Mouse (Mus musculus) kidney, postnatal 0 days (tissue): ENCODE data around the gene Prdm9. TPM values are rescaled to one million over a fixed set of nuclear protein-coding genes. Genes with fewer than 3 reads are reported as not detected.

Experiments
- ATAC-seq: fragments of 200-750 bp; cut with Nextera tagmentation; replicated peaks from 2 replicates; pipeline ENCODE4 v1.8.0; 2017; ENCODE audit warnings: low read depth, moderate number of reproducible peaks, moderate TSS enrichment, moderate library complexity; ENCODE audit not compliant: low FRiP score
- DNase-seq: peaks from one replicate; pipeline ENCODE4 v3.0.0-alpha.2; 2016; ENCODE audit warnings: low spot score
- H3K27ac ChIP-seq: fragments of 300-500 bp; sonication (generic); 2 replicates; pipeline ENCODE4 v1.5.1; 2014; ENCODE audit warnings: mild to moderate bottlenecking
- H3K27me3 ChIP-seq: fragments of 300-500 bp; sonication (generic); 2 replicates; pipeline ENCODE4 v1.6.1; 2014; ENCODE audit warnings: low read length, mixed read lengths; ENCODE audit not compliant: insufficient read depth
- H3K36me3 ChIP-seq: fragments of 300-500 bp; sonication (generic); 2 replicates; pipeline ENCODE4 v1.6.1; 2014; ENCODE audit warnings: low read length, mixed read lengths; ENCODE audit not compliant: insufficient read depth
- H3K4me1 ChIP-seq: fragments of 300-500 bp; sonication (generic); replicated peaks from 2 replicates; pipeline ENCODE4 v1.6.1; 2014; ENCODE audit warnings: antibody characterized with exemption, low read length, mixed read lengths; ENCODE audit not compliant: insufficient read depth
- H3K4me2 ChIP-seq: fragments of 300-500 bp; sonication (generic); 2 replicates; pipeline ENCODE4 v1.6.1; 2014; ENCODE audit warnings: mild to moderate bottlenecking, low read length, moderate library complexity, mixed read lengths
- H3K4me3 ChIP-seq: fragments of 300-500 bp; sonication (generic); replicated peaks from 2 replicates; pipeline ENCODE4 v1.5.1; 2014; ENCODE audit warnings: low read depth, low read length
- H3K9ac ChIP-seq: fragments of 300-500 bp; sonication (generic); 2 replicates; pipeline ENCODE4 v1.6.1; 2014; ENCODE audit warnings: low read depth, low read length
- H3K9me3 ChIP-seq: fragments of 300-500 bp; sonication (generic); replicated peaks from 2 replicates; pipeline ENCODE4 v1.6.1; 2016; ENCODE audit warnings: low read length, inconsistent platforms, mixed read lengths
- CTCF ChIP-seq: IDR thresholded peaks from 2 replicates; pipeline ENCODE4 v1.5.1; 2016; ENCODE audit warnings: antibody characterized with exemption, low read depth, mild to moderate bottlenecking, moderate library complexity
- WGBS: fragments of 180-500 bp; shearing (Covaris S2); extraction: QIAGEN DNeasy Blood & Tissue Kit; methylation state at CpG from one replicate; pipeline ENCODE4 v1.1.7; 2014; 5-methylcytosine and 5-hydroxymethylcytosine counted together
- polyA plus RNA-seq: library from polyadenylated mRNA; unstranded; fragments of >200 nt; fragmentation: Nextera tagmentation; extraction: Ambion mirVana; gene quantifications from 2 replicates; pipeline ENCODE4 v1.2.1, GENCODE M21; 2015

The Prdm9 gene
- 1.8 and 1.9 TPM in 2 replicates for polyA plus RNA-seq

DNA sequence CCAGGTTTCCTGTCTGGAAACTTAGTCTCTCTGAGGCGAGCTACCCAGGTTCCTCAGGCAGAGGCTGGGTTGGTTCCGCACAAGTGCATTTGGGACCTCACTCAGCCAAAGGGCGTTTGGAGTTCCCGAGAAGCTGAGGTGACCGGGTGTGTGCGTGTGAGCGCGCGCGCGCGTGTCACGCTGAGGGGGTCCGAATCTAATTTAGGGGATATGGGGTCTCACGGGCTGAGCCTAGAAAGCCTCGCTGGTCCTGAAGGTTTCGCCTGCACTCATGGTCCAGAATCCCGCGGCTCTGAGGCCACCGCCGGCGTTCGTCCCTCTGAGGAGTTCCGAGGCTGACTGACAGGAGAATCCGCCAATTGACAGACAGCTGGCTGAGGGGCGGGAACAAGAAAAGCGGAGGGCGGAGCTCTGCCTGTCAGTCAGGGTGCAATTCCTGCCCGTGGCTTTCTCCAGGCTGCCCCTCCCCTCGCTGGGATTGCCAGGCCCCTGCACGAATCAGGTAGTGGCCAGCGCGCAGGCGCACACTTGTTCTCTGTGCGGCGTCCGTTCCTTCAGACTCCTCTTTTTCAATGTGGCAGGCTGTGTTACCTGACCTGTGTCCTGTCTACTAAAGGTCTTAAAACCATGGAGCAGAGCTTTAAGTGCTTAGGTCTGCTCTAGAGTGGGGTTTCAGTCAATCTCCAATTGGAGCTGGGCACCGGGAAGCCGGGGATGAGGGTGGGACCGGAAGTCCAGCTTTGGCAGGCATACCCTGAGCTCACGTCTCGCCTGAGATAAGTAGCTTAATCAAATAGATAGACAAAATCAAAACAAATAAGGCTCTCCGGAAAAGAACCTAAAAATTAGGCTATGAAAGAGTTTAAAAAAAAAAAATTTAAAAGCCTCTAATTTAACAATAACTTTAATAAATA lies at the start of gene Prdm9:
Gene Prdm9, minus strand, starts transcription at position 341 of the 914 bp plus-strand sequence.
- H3K27me3 ChIP-seq: no peaks in the 10 kb centered on the region
- no peaks in the 10 kb centered on the region for H3K36me3 ChIP-seq
- DNase-seq (peak; percentile 98), ATAC-seq (peak; percentile 100)
- H3K9me3 ChIP-seq: no peaks in the 10 kb centered on the region
- no peak for TF ChIP-seq CTCF
- H3K9ac ChIP-seq: peak within 1 kb of the TSS; percentile 71
- peak within 1 kb of the TSS; percentile 97 for H3K27ac ChIP-seq
- peak within 1 kb of the TSS; percentile 62 for H3K4me3 ChIP-seq
- peaks cover 5% of the 10 kb centered on the region; the same call in 1 of the 2 replicates for H3K4me1 ChIP-seq
- H3K4me2 ChIP-seq: peak within 1 kb of the TSS; percentile 84
- under 1% methylated on average over 42 of the region's 43 CpGs for WGBS

- H3K9ac ChIP-seq: no peak overlapping the region
- no peak overlapping the region for H3K27ac ChIP-seq
- no peak for TF ChIP-seq CTCF
- no peak for ATAC-seq
- H3K4me3 ChIP-seq: no peak overlapping the region
- WGBS: 88% methylated on average over 7 of the region's 11 CpGs
- H3K36me3 ChIP-seq: no peaks in the 10 kb centered on the region
- H3K27me3 ChIP-seq: no peaks in the 10 kb centered on the region
- H3K4me2 ChIP-seq: no peak overlapping the region
- DNase-seq: no peak
- no peaks in the 10 kb centered on the region for H3K4me1 ChIP-seq
- H3K9me3 ChIP-seq: no peaks in the 10 kb centered on the region
These were observed 35.3 kb upstream of the Prdm9 start for GRCm38 (mm10) chr17:15599496-15599895.

GRCm38 (mm10) chr17:15591216-15591881 lies 27.2 kb upstream of the Prdm9 start:
- DNase-seq (no peak), ATAC-seq (no peak)
- no peak for TF ChIP-seq CTCF
- WGBS: 83% methylated on average over 6 of the region's 7 CpGs
- Histone ChIP-seq H3K4me2 (no peak overlapping the region), H3K9me3 (no peaks in the 10 kb centered on the region), H3K9ac (no peak overlapping the region), H3K4me3 (no peak overlapping the region), H3K27ac (no peak overlapping the region), H3K4me1 (no peaks in the 10 kb centered on the region), H3K27me3 (no peaks in the 10 kb centered on the region), H3K36me3 (no peaks in the 10 kb centered on the region)

DNA sequence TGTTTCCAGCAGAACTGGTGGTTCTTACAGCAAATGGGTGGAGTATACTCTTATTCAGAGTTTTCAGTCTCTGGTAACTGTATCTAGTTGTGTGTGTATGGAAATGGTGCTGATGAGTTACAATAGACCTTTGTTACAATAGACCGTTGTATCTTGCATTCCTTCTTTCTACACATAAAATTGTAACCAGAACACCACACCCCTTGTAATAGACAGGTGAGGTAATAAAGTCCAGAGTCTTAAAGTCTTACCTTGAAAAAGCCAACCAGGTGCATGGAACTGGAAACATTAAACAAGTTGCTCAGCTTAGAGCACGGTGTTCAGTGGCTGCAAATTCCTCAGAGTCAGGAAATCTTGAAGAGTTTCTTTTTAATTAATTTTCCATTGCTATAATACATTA lies 24.0 kb upstream of the Prdm9 start:
- Histone ChIP-seq H3K27ac (no peak overlapping the region), H3K27me3 (no peaks in the 10 kb centered on the region), H3K4me2 (no peak overlapping the region), H3K4me1 (no peaks in the 10 kb centered on the region), H3K9me3 (no peaks in the 10 kb centered on the region), H3K36me3 (no peaks in the 10 kb centered on the region), H3K4me3 (no peak overlapping the region), H3K9ac (no peak overlapping the region)
- ATAC-seq (no peak), DNase-seq (no peak)
- no peak for TF ChIP-seq CTCF
- WGBS: 60% methylated on average over 2 of the region's 2 CpGs

GRCm38 (mm10) chr17:15585691-15586090 lies 21.5 kb upstream of the Prdm9 start:
- peak; percentile 23 for DNase-seq
- Histone ChIP-seq H3K9ac (no peak overlapping the region), H3K4me1 (no peaks in the 10 kb centered on the region), H3K4me2 (no peak overlapping the region), H3K9me3 (no peaks in the 10 kb centered on the region), H3K27me3 (no peaks in the 10 kb centered on the region), H3K4me3 (no peak overlapping the region), H3K36me3 (no peaks in the 10 kb centered on the region), H3K27ac (no peak overlapping the region)
- no peak for ATAC-seq
- peak; percentile 30; the same call in 1 of the 2 replicates for TF ChIP-seq CTCF
- 36% methylated on average over 4 of the region's 4 CpGs for WGBS

- WGBS: 84% methylated on average over 7 of the region's 7 CpGs
- H3K4me1 ChIP-seq: no peaks in the 10 kb centered on the region
- ATAC-seq (no peak), DNase-seq (no peak)
- no peak overlapping the region for H3K4me3 ChIP-seq
- H3K27me3 ChIP-seq: no peaks in the 10 kb centered on the region
- no peaks in the 10 kb centered on the region for H3K36me3 ChIP-seq
- no peak overlapping the region for H3K4me2 ChIP-seq
- H3K9me3 ChIP-seq: no peaks in the 10 kb centered on the region
- H3K9ac ChIP-seq: no peak overlapping the region
- no peak overlapping the region for H3K27ac ChIP-seq
- TF ChIP-seq CTCF: no peak
These were observed 18.9 kb upstream of the Prdm9 start for GRCm38 (mm10) chr17:15583071-15583470.
